8 mouse cellular contexts compared by ENCODE assay signal in genomic region chr11:60211152-60211551, GRCm38 (mm10). TPM values are rescaled to one million over a fixed set of nuclear protein-coding genes. Genes with fewer than 3 reads are reported as not detected.
DNase-seq lines count a peak whose midpoint lies in the region; ATAC-seq and TF ChIP-seq lines count a peak whose summit lies in the region.

No protein-coding gene starts in this region.

- peaks cover 82% of the 10 kb centered on the region for H3K79me2 ChIP-seq in MEL (ENCODE audit: control insufficient read depth, insufficient read depth, low read length, poor library complexity)

- peaks cover 19% of the 10 kb centered on the region for H3K36me3 ChIP-seq in heart, embryonic 13.5 days
- peaks cover 6 to 20% of the 10 kb centered on the region in 2 experiments for H3K36me3 ChIP-seq in MEL (ENCODE audit: control insufficient read depth in 1 of 2, insufficient read depth in 2 of 2, low read length in 2 of 2)
- H3K36me3 ChIP-seq in hindbrain, embryonic 13.5 days, result peaks cover 11% of the 10 kb centered on the region
- H3K36me3 ChIP-seq in midbrain, embryonic 10.5 days, result peaks cover 21% of the 10 kb centered on the region

- no peak for TF ChIP-seq RAD21 in MEL (IDR thresholded peaks at IDR 0.05; ENCODE audit: low read depth, low read length)

- no peak for TF ChIP-seq EP300 in MEL (IDR thresholded peaks at IDR 0.05; ENCODE audit: low read depth in 1 of 2, low read length in 2 of 2)

- peaks cover 75% of the 10 kb centered on the region for H3K4me1 ChIP-seq in heart, embryonic 13.5 days
- peaks cover 11 to 31% of the 10 kb centered on the region in 2 experiments for H3K4me1 ChIP-seq in MEL (ENCODE audit: control insufficient read depth in 1 of 2, insufficient read depth in 2 of 2, low read length in 2 of 2)
- H3K4me1 ChIP-seq in hindbrain, embryonic 13.5 days (replicated peaks), result peaks cover 73% of the 10 kb centered on the region
- peaks cover 78% of the 10 kb centered on the region for H3K4me1 ChIP-seq in midbrain, embryonic 10.5 days

- peak overlapping the region; percentile 91 for H3K4me2 ChIP-seq in heart, embryonic 13.5 days
- peak overlapping the region; percentile 65 for H3K4me2 ChIP-seq in hindbrain, embryonic 13.5 days

- peak overlapping the region; percentile 78 for H3K9ac ChIP-seq in heart, embryonic 13.5 days
- peak overlapping the region; percentile 80 for H3K9ac ChIP-seq in MEL (ENCODE audit: control insufficient read depth, low read depth, low read length, poor library complexity, severe bottlenecking)
- H3K9ac ChIP-seq in hindbrain, embryonic 13.5 days, result no peak overlapping the region; the same call in 1 of the 2 replicates

- peak overlapping the region; percentile 82 for H3K27ac ChIP-seq in heart, embryonic 13.5 days (replicated peaks)
- peak overlapping the region; percentile 92 for H3K27ac ChIP-seq in MEL (ENCODE audit: control insufficient read depth, low read depth, low read length)
- peak overlapping the region; percentile 90 for H3K27ac ChIP-seq in hindbrain, embryonic 13.5 days
- peak overlapping the region; percentile 90 for H3K27ac ChIP-seq in midbrain, embryonic 10.5 days (replicated peaks)

- ATAC-seq in heart, embryonic 13.5 days (ENCODE audit: extremely low read depth, insufficient number of reproducible peaks, low FRiP score, low TSS enrichment), result no peak
- ATAC-seq in hindbrain, embryonic 13.5 days (ENCODE audit: low FRiP score), result no peak

- TF ChIP-seq POLR2A in MEL (IDR thresholded peaks at IDR 0.05; ENCODE audit: control insufficient read depth in 1 of 2, insufficient read depth in 1 of 2, low read depth in 1 of 2, low read length in 2 of 2, poor library complexity in 1 of 2), result no peak

- no peak for TF ChIP-seq CTCF in MEL (IDR thresholded peaks at IDR 0.05 in 2 of 3, conservative IDR thresholded peaks at IDR 0.05 in 1 of 3; ENCODE audit: control insufficient read depth in 1 of 3, insufficient read depth in 1 of 3, low read depth in 2 of 3, low read length in 3 of 3, poor library complexity in 1 of 3, severe bottlenecking in 1 of 3)

- no peaks in the 10 kb centered on the region for H3K27me3 ChIP-seq in heart, embryonic 13.5 days (replicated peaks)
- H3K27me3 ChIP-seq in MEL (ENCODE audit: control insufficient read depth in 1 of 2, insufficient read depth in 2 of 2, low read length in 2 of 2), result no peaks in the 10 kb centered on the region
- H3K27me3 ChIP-seq in hindbrain, embryonic 13.5 days, result no peaks in the 10 kb centered on the region
- no peaks in the 10 kb centered on the region for H3K27me3 ChIP-seq in midbrain, embryonic 10.5 days (ENCODE audit: low read depth, poor library complexity, severe bottlenecking)

- no peak for DNase-seq in heart, postnatal 25 days (ENCODE audit: low spot score)
- no peak for DNase-seq in MEL (ENCODE audit: low read depth, low spot score)
- no peak for DNase-seq in midbrain, embryonic 10.5 days (ENCODE audit: low spot score)
- no peak for DNase-seq in adrenal gland, postnatal 14 days
- DNase-seq in thymus, adult 18-20 months, result no peak
- DNase-seq in cerebellum, adult 11-12 months, result no peak

- peak overlapping the region; percentile 62 for H3K4me3 ChIP-seq in heart, embryonic 13.5 days
- no peak overlapping the region; a peak in 2 of 4 replicates for H3K4me3 ChIP-seq in MEL (ENCODE audit: control insufficient read depth in 1 of 2, insufficient read depth in 1 of 2, low read depth in 2 of 2, low read length in 2 of 2)
- H3K4me3 ChIP-seq in hindbrain, embryonic 13.5 days, result 0 out of 2 replicates have a peak overlapping the region, but pooled peaks have one; percentile 45
- peak overlapping the region; percentile 64 for H3K4me3 ChIP-seq in midbrain, embryonic 10.5 days

- H3K9me3 ChIP-seq in heart, embryonic 13.5 days, result no peaks in the 10 kb centered on the region
- no peaks in the 10 kb centered on the region for H3K9me3 ChIP-seq in MEL (replicated peaks; ENCODE audit: insufficient read depth, low read length)
- no peaks in the 10 kb centered on the region for H3K9me3 ChIP-seq in hindbrain, embryonic 13.5 days
- H3K9me3 ChIP-seq in midbrain, embryonic 10.5 days (replicated peaks), result no peaks in the 10 kb centered on the region

- 58% methylated on average over 3 of the region's 3 CpGs for WGBS in heart, embryonic 13.5 days
- 62% methylated on average over 3 of the region's 3 CpGs for WGBS in hindbrain, embryonic 13.5 days
- WGBS in midbrain, embryonic 10.5 days, result 68% methylated on average over 3 of the region's 3 CpGs

- intact Hi-C loops in heart, postnatal 25 days (cut with DNase I), result no loop called here

TF ChIP-seq in MEL, 35 proteins besides CTCF, POLR2A, EP300 and RAD21:
- TF ChIP-seq MEF2A (IDR thresholded peaks at IDR 0.05; ENCODE audit: extremely low read depth, insufficient replicate concordance, low read depth, low read length, poor library complexity, severe bottlenecking), result no peak
- TF ChIP-seq BHLHE40 (IDR thresholded peaks at IDR 0.05; ENCODE audit: borderline replicate concordance, low read depth, low read length), result no peak
- TF ChIP-seq E2F4 (IDR thresholded peaks at IDR 0.05; ENCODE audit: borderline replicate concordance, low read depth, low read length), result no peak
- TF ChIP-seq NRF1 (IDR thresholded peaks at IDR 0.05; ENCODE audit: insufficient read depth, low read depth, low read length, poor library complexity, severe bottlenecking), result no peak
- no peak for TF ChIP-seq MYC (IDR thresholded peaks at IDR 0.05; ENCODE audit: low read depth, low read length)
- TF ChIP-seq MAFK (IDR thresholded peaks at IDR 0.05; ENCODE audit: borderline replicate concordance, low read depth, low read length), result no peak
- no peak for TF ChIP-seq ZMIZ1 (IDR thresholded peaks at IDR 0.05; ENCODE audit: low read depth, low read length)
- no peak for TF ChIP-seq MAX (IDR thresholded peaks at IDR 0.05; ENCODE audit: low read length)
- TF ChIP-seq JUND (IDR thresholded peaks at IDR 0.05; ENCODE audit: low read depth, low read length), result no peak
- no peak for TF ChIP-seq USF2 (IDR thresholded peaks at IDR 0.05; ENCODE audit: borderline replicate concordance in 1 of 2, insufficient read depth in 1 of 2, low read depth in 1 of 2, low read length in 2 of 2)
- TF ChIP-seq KAT2A (conservative IDR thresholded peaks at IDR 0.05; ENCODE audit: low read depth, low read length), result no peak
- no peak for TF ChIP-seq RCOR1 (IDR thresholded peaks at IDR 0.05; ENCODE audit: low read depth, low read length)
- no peak for TF ChIP-seq POLR2AphosphoS5 (IDR thresholded peaks at IDR 0.05; ENCODE audit: borderline replicate concordance, low read depth, low read length)
- no peak for TF ChIP-seq ZNF384 (IDR thresholded peaks at IDR 0.05; ENCODE audit: low read depth, low read length)
- TF ChIP-seq HCFC1 (IDR thresholded peaks at IDR 0.05; ENCODE audit: low read depth, low read length), result no peak
- no peak for TF ChIP-seq CHD1 (IDR thresholded peaks at IDR 0.05; ENCODE audit: low read depth, low read length)
- TF ChIP-seq CHD2 (IDR thresholded peaks at IDR 0.05; ENCODE audit: low read length), result no peak

RNA-seq across cellular contexts. Expression of gene Srebf1, which starts 11.2 kb away (rescaled TPM):
- polyA plus RNA-seq in heart, embryonic 13.5 days (2015; fragmentation: Nextera tagmentation; extraction: Ambion mirVana), result 34.4 and 41.8 TPM in 2 replicates
- total RNA-seq in heart, postnatal 25 days (2021), result 10 to 100 TPM; 30.7 to 38.3 TPM
- 288 and 305 TPM in 2 replicates for total RNA-seq in MEL (2012; rRNA removed)
- 100 to 1,000 TPM in 1 of 2 experiments, not detected in 1; 241 TPM for polyA plus RNA-seq in MEL (2012; ENCODE audit: insufficient read depth in 1 of 2, insufficient read length in 2 of 2, low read depth in 1 of 2, low replicate concordance in 2 of 2, missing spikeins in 1 of 2)
- polyA plus RNA-seq in hindbrain, embryonic 13.5 days (2015; fragmentation: Nextera tagmentation; extraction: Ambion mirVana), result 38.2 and 43.9 TPM in 2 replicates
- 47.0 and 51.0 TPM in 2 replicates for polyA plus RNA-seq in midbrain, embryonic 10.5 days (2016; fragmentation: Nextera tagmentation; extraction: Ambion mirVana)
- 102 and 130 TPM in 2 replicates for total RNA-seq in adrenal gland, postnatal 14 days (2021)

Comparison
In these comparisons a context has a peak if more than half of its experiments do, and no peak if none do; other contexts are left out.
1. H3K4me3 ChIP-seq: peak in heart, embryonic 13.5 days (single experiment), hindbrain, embryonic 13.5 days (single experiment) and midbrain, embryonic 10.5 days (single experiment); none in MEL (0 of 2).
2. Peak in every context shown above with its lines, with median percentiles within 50 percentile points of each other: H3K27ac ChIP-seq.